In the genomic region with DNA sequence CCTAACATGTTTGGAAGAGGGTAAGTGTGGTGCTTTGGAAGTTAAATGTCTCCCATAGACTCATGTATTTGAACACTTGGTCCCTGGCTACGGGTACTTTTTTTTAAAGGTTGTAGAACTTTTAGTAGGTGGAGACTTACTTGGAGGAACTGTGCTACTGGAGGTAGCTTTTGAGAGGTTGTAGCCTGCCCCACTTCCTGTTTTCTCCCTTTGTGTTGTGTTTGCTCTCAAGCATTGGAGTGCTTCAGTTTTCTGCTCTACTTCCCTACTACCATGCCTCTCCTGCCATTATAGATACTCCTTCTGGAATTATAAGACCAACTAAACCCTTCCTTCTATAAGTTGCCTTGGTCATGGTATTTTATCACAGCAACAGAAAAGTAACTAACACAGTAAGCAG, we compare ENCODE assay signal across 20 mouse cellular contexts. TPM values are rescaled to one million over a fixed set of nuclear protein-coding genes. Genes with fewer than 3 reads are reported as not detected.
"Had no signal": no experiment of that assay in that cellular context is flagged by ENCODE, and none has a peak within 500 bp of the region (broad histone marks: within the 10 kb centered on the region; RNA-seq: fewer than 3 reads in every experiment).

No protein-coding gene starts in this region.

- H3K9ac ChIP-seq: lung, embryonic 14.5 days; midbrain, embryonic 13.5 days; midbrain, embryonic 15.5 days; neural tube, embryonic 12.5 days; stomach, embryonic 15.5 days had no signal

- ATAC-seq: midbrain, embryonic 13.5 days; midbrain, embryonic 15.5 days had no signal

- H3K27ac ChIP-seq: midbrain, embryonic 13.5 days; midbrain, embryonic 15.5 days; neural tube, embryonic 12.5 days; stomach, embryonic 15.5 days; stomach, postnatal 0 days had no signal

- H3K4me2 ChIP-seq: lung, embryonic 14.5 days; midbrain, embryonic 11.5 days; midbrain, embryonic 13.5 days; midbrain, embryonic 15.5 days; neural tube, embryonic 12.5 days; stomach, embryonic 15.5 days had no signal

- H3K4me3 ChIP-seq: megakaryocyte, embryonic 14.5 days; midbrain, embryonic 13.5 days; midbrain, embryonic 15.5 days; neural tube, embryonic 12.5 days; stomach, embryonic 15.5 days had no signal

- DNase-seq: lung, adult 18-20 months; lung, embryonic 14.5 days; lung, postnatal 10 days; lung, postnatal 4 days; right cerebral cortex, adult 18-20 months; right cerebral cortex, postnatal 25 days; right cerebral cortex, postnatal 4 days; spleen, adult 18-20 months; thymus, adult 2 months; thymus, postnatal 25 days; thymus, postnatal 4 days had no signal

- H3K9me3 ChIP-seq: megakaryocyte, embryonic 14.5 days; midbrain, embryonic 13.5 days; midbrain, embryonic 15.5 days; neural tube, embryonic 12.5 days; stomach, embryonic 15.5 days had no signal

- H3K4me1 ChIP-seq: megakaryocyte, embryonic 14.5 days; midbrain, embryonic 13.5 days; midbrain, embryonic 15.5 days; neural tube, embryonic 12.5 days; stomach, embryonic 15.5 days had no signal

- H3K36me3 ChIP-seq: midbrain, embryonic 13.5 days; midbrain, embryonic 15.5 days; neural tube, embryonic 12.5 days; stomach, embryonic 15.5 days had no signal

- H3K27me3 ChIP-seq: neural tube, embryonic 12.5 days had no signal

RNA-seq across cellular contexts. Expression of a gene that starts 5.3 kb away (rescaled TPM):
- total RNA-seq: monocyte, adult 5-6 weeks; neutrophil, adult 5-6 weeks had no signal
